Mouse (Mus musculus): ENCODE measurements around the gene Snap23. TPM values are rescaled to one million over a fixed set of nuclear protein-coding genes. Genes with fewer than 3 reads are reported as not detected.
"Not testable (repeated sequence)": the region's sequence is repeated elsewhere in the genome, so short reads cannot be mapped to it uniquely, and the experiment has no call there.

Snap23 gene
- polyA plus RNA-seq, 1 experiment from 2014 or later: 51.6 TPM

DNA sequence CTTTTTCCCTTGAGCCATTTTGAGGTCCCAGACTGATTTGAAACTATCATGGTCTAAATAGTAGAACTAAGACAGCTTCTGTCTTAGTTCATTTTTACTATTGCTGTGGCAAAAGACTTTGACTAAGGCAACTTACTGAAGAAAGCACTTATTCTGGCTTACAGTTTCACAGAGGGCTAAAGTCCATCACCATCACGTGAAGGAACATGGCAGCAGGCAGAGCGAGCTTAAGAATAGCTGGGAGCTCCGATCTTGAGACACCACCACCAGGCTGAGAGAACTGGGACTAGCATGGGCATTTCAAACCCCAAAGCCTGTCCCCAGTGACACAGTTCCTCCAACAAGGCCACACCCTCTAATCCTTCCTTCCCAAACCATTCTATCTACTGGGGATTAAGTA, 3.6 kb downstream of the Snap23 start:
- WGBS: 94% methylated on average over 3 of the region's 3 CpGs
- DNase-seq (ENCODE audit: low spot score): no peak
- ATAC-seq (ENCODE audit: insufficient read depth, low FRiP score, low TSS enrichment): no peak
- H3K9me3 ChIP-seq (ENCODE audit: control insufficient read depth, low read length): no peaks in the 10 kb centered on the region
- no peaks in the 10 kb centered on the region for H3K4me1 ChIP-seq (ENCODE audit: control insufficient read depth, insufficient read depth, low read length)
- H3K9ac ChIP-seq (ENCODE audit: low read length): no peak overlapping the region
- no peak overlapping the region for H3K4me2 ChIP-seq (ENCODE audit: low read depth)
- H3K27me3 ChIP-seq (ENCODE audit: control insufficient read depth, insufficient read depth, low read length): no peaks in the 10 kb centered on the region
- H3K27ac ChIP-seq (ENCODE audit: low read depth, low read length): no peak overlapping the region
- no peaks in the 10 kb centered on the region for H3K36me3 ChIP-seq (ENCODE audit: control insufficient read depth, insufficient read depth, low read length)
- no peak overlapping the region for H3K4me3 ChIP-seq (ENCODE audit: low read depth, low read length)

DNA sequence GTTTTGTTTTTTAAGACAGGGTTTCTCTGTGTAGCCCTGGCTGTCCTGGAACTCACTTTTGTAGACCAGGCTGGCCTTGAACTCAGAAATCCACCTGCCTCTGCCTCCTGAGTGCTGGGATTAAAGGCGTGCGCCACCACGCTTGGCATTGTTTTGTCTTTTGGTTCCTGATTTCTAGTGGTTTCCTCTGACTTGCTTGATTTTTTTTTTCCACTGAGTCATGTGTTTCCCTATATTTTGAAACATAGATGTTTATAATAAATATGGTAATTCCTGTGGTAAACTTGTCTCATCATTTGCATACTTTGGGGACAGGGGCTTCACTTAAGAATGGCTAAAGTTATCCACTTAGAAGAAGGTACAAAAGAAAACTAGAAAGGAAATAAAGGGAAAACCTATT, 4.7 kb downstream of the Snap23 start:
- H3K9me3 ChIP-seq (ENCODE audit: control insufficient read depth, low read length); H3K9ac ChIP-seq (ENCODE audit: low read length); ATAC-seq (ENCODE audit: insufficient read depth, low FRiP score, low TSS enrichment); H3K4me2 ChIP-seq (ENCODE audit: low read depth); H3K27ac ChIP-seq (ENCODE audit: low read depth, low read length); H3K27me3 ChIP-seq (ENCODE audit: control insufficient read depth, insufficient read depth, low read length); DNase-seq (ENCODE audit: low spot score); H3K4me1 ChIP-seq (ENCODE audit: control insufficient read depth, insufficient read depth, low read length); H3K4me3 ChIP-seq (ENCODE audit: low read depth, low read length); H3K36me3 ChIP-seq (ENCODE audit: control insufficient read depth, insufficient read depth, low read length): not testable (repeated sequence)
- 99% methylated on average over 3 of the region's 3 CpGs for WGBS

DNA sequence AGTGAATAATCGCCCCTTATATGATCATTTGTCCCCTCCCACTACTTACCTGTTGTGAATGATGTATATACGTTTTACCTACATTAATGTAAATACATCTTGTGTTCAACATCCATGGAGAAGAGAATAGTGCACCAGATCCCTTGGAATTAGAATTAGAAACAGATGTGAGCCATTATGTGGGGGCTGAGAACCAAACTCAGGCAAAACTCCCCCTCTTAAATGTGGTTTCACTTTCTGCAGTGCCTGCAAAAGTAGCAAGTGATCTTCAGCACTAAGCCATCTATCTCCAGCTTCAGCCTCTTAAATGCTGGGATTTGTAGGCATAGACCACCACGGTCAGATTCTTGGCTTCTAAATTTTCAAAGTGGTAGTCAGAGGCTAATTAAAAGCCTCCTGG, 7.7 kb downstream of the Snap23 start:
- DNase-seq (ENCODE audit: low spot score): no peak
- WGBS: 78% methylated on average over 3 of the region's 3 CpGs
- no peak overlapping the region for H3K4me2 ChIP-seq (ENCODE audit: low read depth)

DNA sequence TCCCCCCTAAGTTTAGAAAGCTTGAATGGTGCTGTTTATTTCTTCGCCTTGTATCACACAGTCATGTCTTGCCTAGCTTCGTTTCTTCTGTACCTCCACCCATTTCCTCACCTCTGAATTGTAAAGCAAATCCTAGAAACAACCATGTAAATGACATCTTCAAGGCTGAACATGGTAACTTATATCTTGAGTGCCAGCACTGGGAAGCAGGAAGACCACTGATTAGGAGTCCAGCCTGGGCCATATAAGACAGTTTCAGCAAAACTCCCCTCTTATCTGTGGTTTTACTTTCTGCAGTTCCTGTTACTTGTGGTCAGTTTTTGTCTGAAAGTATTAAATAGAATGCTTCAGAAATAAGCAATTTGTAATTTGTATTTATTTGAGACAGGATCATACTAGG, 8.5 kb downstream of the Snap23 start:
- Histone ChIP-seq H3K27me3 (ENCODE audit: control insufficient read depth, insufficient read depth, low read length) (no peaks in the 10 kb centered on the region), H3K27ac (ENCODE audit: low read depth, low read length) (no peak overlapping the region), H3K9me3 (ENCODE audit: control insufficient read depth, low read length) (no peaks in the 10 kb centered on the region), H3K4me3 (ENCODE audit: low read depth, low read length) (no peak overlapping the region), H3K4me2 (ENCODE audit: low read depth) (no peak overlapping the region), H3K36me3 (ENCODE audit: control insufficient read depth, insufficient read depth, low read length) (no peaks in the 10 kb centered on the region), H3K9ac (ENCODE audit: low read length) (no peak overlapping the region), H3K4me1 (ENCODE audit: control insufficient read depth, insufficient read depth, low read length) (no peaks in the 10 kb centered on the region)
- no peak for DNase-seq (ENCODE audit: low spot score)
- ATAC-seq (ENCODE audit: insufficient read depth, low FRiP score, low TSS enrichment): no peak
- 84% methylated on average over 2 of the region's 2 CpGs for WGBS

More for the DNA sequence above, 7.7 kb downstream of the Snap23 start:
- H3K4me1 ChIP-seq (ENCODE audit: control insufficient read depth, insufficient read depth, low read length): no peaks in the 10 kb centered on the region
- no peak overlapping the region for H3K9ac ChIP-seq (ENCODE audit: low read length)
- H3K27me3 ChIP-seq (ENCODE audit: control insufficient read depth, insufficient read depth, low read length): no peaks in the 10 kb centered on the region
- H3K27ac ChIP-seq (ENCODE audit: low read depth, low read length): no peak overlapping the region
- no peaks in the 10 kb centered on the region for H3K9me3 ChIP-seq (ENCODE audit: control insufficient read depth, low read length)
- H3K36me3 ChIP-seq (ENCODE audit: control insufficient read depth, insufficient read depth, low read length): no peaks in the 10 kb centered on the region
- ATAC-seq (ENCODE audit: insufficient read depth, low FRiP score, low TSS enrichment): no peak
- H3K4me3 ChIP-seq (ENCODE audit: low read depth, low read length): no peak overlapping the region

DNA sequence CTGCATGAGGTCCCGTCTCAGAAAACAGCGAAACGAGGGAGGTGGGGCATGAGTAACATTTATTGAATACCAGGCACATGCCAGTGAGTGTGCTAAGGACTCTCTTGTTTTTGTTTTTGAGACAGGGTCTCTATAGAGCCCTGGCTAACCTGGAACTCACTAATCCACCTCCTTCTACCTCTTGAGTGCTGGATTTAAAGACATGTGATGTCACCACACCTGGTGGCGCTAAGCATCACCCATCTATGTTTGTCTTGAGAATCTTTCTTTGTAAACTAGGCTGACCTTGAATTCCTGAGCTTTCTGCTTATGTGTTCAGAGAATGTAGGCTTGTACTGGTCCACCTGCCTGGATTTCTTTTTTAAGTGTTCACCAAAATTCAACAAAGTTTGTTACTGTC, 10.3 kb downstream of the Snap23 start:
- ATAC-seq (ENCODE audit: insufficient read depth, low FRiP score, low TSS enrichment) (no peak), DNase-seq (ENCODE audit: low spot score) (no peak)
- Histone ChIP-seq H3K36me3 (ENCODE audit: control insufficient read depth, insufficient read depth, low read length) (no peaks in the 10 kb centered on the region), H3K4me2 (ENCODE audit: low read depth) (no peak overlapping the region), H3K9ac (ENCODE audit: low read length) (no peak overlapping the region), H3K27ac (ENCODE audit: low read depth, low read length) (no peak overlapping the region), H3K4me1 (ENCODE audit: control insufficient read depth, insufficient read depth, low read length) (no peaks in the 10 kb centered on the region), H3K9me3 (ENCODE audit: control insufficient read depth, low read length) (no peaks in the 10 kb centered on the region), H3K27me3 (ENCODE audit: control insufficient read depth, insufficient read depth, low read length) (no peaks in the 10 kb centered on the region), H3K4me3 (ENCODE audit: low read depth, low read length) (no peak overlapping the region)
- 86% methylated on average over 4 of the region's 4 CpGs for WGBS

DNA sequence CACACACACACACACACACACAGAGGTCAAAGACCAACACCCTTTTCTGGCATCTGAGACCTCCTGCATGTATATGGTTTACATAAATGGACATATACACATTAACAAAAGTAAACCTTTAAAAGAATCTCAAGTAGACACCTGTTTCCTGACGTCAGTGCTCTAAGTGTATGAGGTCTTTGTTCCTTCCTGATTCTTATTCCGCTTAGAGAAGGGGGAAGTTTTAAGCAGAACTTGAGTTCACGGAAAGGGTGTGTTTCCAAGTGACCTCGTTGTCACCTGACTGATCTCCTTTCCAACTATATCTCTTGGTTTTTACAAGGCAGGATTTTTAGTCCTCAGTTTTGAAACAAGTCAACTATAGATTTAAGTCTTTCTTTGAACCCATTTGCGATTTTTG, 10.8 kb downstream of the Snap23 start:
- Histone ChIP-seq H3K9ac (ENCODE audit: low read length) (no peak overlapping the region), H3K27me3 (ENCODE audit: control insufficient read depth, insufficient read depth, low read length) (no peaks in the 10 kb centered on the region), H3K4me2 (ENCODE audit: low read depth) (no peak overlapping the region), H3K36me3 (ENCODE audit: control insufficient read depth, insufficient read depth, low read length) (no peaks in the 10 kb centered on the region), H3K4me1 (ENCODE audit: control insufficient read depth, insufficient read depth, low read length) (no peaks in the 10 kb centered on the region), H3K4me3 (ENCODE audit: low read depth, low read length) (no peak overlapping the region), H3K27ac (ENCODE audit: low read depth, low read length) (no peak overlapping the region), H3K9me3 (ENCODE audit: control insufficient read depth, low read length) (no peaks in the 10 kb centered on the region)
- ATAC-seq (ENCODE audit: insufficient read depth, low FRiP score, low TSS enrichment) (no peak), DNase-seq (ENCODE audit: low spot score) (no peak)
- WGBS: 88% methylated on average over 5 of the region's 5 CpGs

DNA sequence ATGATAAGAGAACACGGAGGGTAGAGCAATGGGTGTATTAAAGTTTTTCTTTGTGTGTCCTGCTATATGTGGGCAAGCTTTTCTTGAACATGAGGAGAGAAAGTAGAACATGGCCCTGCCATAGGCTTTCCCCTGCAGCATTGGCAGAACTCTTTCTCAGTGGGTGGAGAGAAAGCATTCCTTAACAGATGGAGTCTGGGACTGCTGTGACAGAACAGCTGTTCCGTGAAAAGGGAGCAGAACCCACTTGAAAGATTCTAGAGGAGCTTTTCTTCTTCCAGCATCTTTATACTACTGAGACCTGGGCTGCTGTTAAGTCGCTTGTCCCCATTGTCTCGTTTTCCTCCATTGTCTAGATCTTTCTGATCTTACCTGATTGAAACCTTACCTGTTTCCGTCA, 22.3 kb downstream of the Snap23 start:
- Histone ChIP-seq H3K4me2 (ENCODE audit: low read depth) (no peak overlapping the region), H3K36me3 (ENCODE audit: control insufficient read depth, insufficient read depth, low read length) (peaks cover 4% of the 10 kb centered on the region), H3K4me3 (ENCODE audit: low read depth, low read length) (no peak overlapping the region), H3K4me1 (ENCODE audit: control insufficient read depth, insufficient read depth, low read length) (no peaks in the 10 kb centered on the region), H3K9ac (ENCODE audit: low read length) (no peak overlapping the region), H3K27me3 (ENCODE audit: control insufficient read depth, insufficient read depth, low read length) (no peaks in the 10 kb centered on the region), H3K27ac (ENCODE audit: low read depth, low read length) (no peak overlapping the region), H3K9me3 (ENCODE audit: control insufficient read depth, low read length) (no peaks in the 10 kb centered on the region)
- no peak for ATAC-seq (ENCODE audit: insufficient read depth, low FRiP score, low TSS enrichment)
- DNase-seq (ENCODE audit: low spot score): no peak
- 88% methylated on average over 5 of the region's 5 CpGs for WGBS

DNA sequence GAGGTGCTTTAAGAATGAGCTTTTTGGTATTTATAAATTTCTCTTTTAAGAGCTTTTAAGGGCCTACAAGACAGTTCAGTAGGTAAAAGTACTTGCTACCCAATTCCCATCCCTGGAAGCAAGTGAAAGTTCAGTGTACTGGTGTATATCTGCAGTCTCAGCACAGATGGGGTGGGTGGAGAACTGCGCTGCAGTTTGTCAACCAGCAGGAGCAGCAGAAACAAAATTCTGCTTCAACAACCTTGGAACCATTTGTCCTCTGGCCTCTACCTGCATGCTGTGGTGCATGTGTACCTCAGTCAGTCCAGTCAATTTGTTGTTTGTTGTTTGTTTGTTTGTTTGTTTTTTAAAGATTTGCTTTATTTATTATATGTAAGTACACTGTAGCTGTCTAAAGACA, 24.8 kb downstream of the Snap23 start:
- H3K9me3 ChIP-seq (ENCODE audit: control insufficient read depth, low read length): no peaks in the 10 kb centered on the region
- no peak for DNase-seq (ENCODE audit: low spot score)
- no peak for ATAC-seq (ENCODE audit: insufficient read depth, low FRiP score, low TSS enrichment)
- H3K4me2 ChIP-seq (ENCODE audit: low read depth): no peak overlapping the region
- H3K4me1 ChIP-seq (ENCODE audit: control insufficient read depth, insufficient read depth, low read length): no peaks in the 10 kb centered on the region
- H3K27ac ChIP-seq (ENCODE audit: low read depth, low read length): no peak overlapping the region
- H3K9ac ChIP-seq (ENCODE audit: low read length): no peak overlapping the region
- H3K4me3 ChIP-seq (ENCODE audit: low read depth, low read length): no peak overlapping the region
- WGBS: 95% methylated on average over 1 of the region's 1 CpGs
- no peaks in the 10 kb centered on the region for H3K27me3 ChIP-seq (ENCODE audit: control insufficient read depth, insufficient read depth, low read length)
- peaks cover 6% of the 10 kb centered on the region for H3K36me3 ChIP-seq (ENCODE audit: control insufficient read depth, insufficient read depth, low read length)

DNA sequence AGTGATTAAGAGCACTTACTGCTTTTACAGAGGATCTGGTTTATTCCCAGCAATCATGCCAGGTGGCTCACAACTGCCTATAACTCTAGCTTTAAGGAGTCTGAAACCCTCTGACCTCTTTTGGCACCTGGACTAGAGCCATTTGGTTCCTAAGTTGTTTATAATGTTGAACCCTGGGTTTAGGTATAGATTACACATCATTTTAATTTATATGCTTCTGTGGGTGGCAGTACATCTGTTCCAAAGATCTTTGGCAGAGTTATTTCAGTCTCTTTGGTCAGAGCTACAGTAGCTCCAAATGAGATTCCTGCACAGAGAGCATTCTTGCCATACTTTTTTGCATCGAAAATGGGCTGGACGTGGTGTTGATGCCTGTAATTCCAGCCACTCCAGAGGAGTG, 30.3 kb downstream of the Snap23 start:
- H3K36me3 ChIP-seq (ENCODE audit: control insufficient read depth, insufficient read depth, low read length): peaks cover 11% of the 10 kb centered on the region; the same call in 1 of the 2 replicates

More for the DNA sequence above, 30.3 kb downstream of the Snap23 start:
- ATAC-seq (ENCODE audit: insufficient read depth, low FRiP score, low TSS enrichment) (no peak), DNase-seq (ENCODE audit: low spot score) (no peak)
- 92% methylated on average over 2 of the region's 2 CpGs for WGBS
- Histone ChIP-seq H3K4me2 (ENCODE audit: low read depth) (no peak overlapping the region), H3K27me3 (ENCODE audit: control insufficient read depth, insufficient read depth, low read length) (no peaks in the 10 kb centered on the region), H3K9me3 (ENCODE audit: control insufficient read depth, low read length) (no peaks in the 10 kb centered on the region), H3K27ac (ENCODE audit: low read depth, low read length) (no peak overlapping the region), H3K4me3 (ENCODE audit: low read depth, low read length) (no peak overlapping the region), H3K4me1 (ENCODE audit: control insufficient read depth, insufficient read depth, low read length) (no peaks in the 10 kb centered on the region), H3K9ac (ENCODE audit: low read length) (no peak overlapping the region)

All from neural tube, embryonic 11.5 days (tissue).